Mouse (Mus musculus): ENCODE results near the gene Adam21. TPM values are rescaled to one million over a fixed set of nuclear protein-coding genes. Genes with fewer than 3 reads are reported as not detected.

Adam21 gene
- 0.17 and 0.23 TPM in 2 replicates for polyA plus RNA-seq (2015; fragmentation: Nextera tagmentation; extraction: Ambion mirVana)

DNA sequence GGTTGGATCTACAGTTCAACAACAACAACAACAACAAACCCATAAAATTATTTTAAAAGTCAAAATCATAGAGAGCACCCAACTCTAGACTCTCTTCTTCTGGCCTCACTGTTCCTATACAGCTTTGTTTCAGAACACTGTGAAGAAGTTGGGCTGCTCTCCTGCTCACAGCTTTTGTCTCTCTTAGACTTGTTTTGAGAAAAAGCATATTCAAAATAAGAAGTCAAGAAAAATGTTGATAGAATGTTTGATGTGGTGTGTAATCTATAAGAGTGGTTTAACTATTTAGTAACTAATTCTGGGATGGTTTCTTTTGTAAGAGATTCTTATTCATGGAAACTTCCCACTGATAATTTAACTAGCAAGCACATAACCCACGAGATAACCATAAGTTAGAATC is at the start of gene Adam21:
Gene Adam21, minus strand, starts transcription at position 101 of the 400 bp plus-strand sequence.
- DNase-seq (ENCODE audit: low spot score) (no peak), ATAC-seq (replicated peaks; ENCODE audit: low FRiP score, low read depth) (no peak)
- H3K9me3 ChIP-seq (replicated peaks; ENCODE audit: low read length): no peaks in the 10 kb centered on the region
- peaks cover 6% of the 10 kb centered on the region; the same call in 1 of the 2 replicates for H3K36me3 ChIP-seq (ENCODE audit: insufficient read depth, low read length)
- no peak within 1 kb of the TSS for H3K4me2 ChIP-seq (ENCODE audit: low read length)
- H3K4me1 ChIP-seq (replicated peaks; ENCODE audit: insufficient read depth, low read length): no peaks in the 10 kb centered on the region
- TF ChIP-seq CTCF (IDR thresholded peaks at IDR 0.05; ENCODE audit: low read depth): no peak
- H3K4me3 ChIP-seq (replicated peaks; ENCODE audit: low read depth, low read length): no peak within 1 kb of the TSS
- no peak within 1 kb of the TSS for H3K9ac ChIP-seq (ENCODE audit: low read depth, low read length)
- WGBS: 84% methylated on average over 1 of the region's 1 CpGs
- no peaks in the 10 kb centered on the region for H3K27me3 ChIP-seq (ENCODE audit: insufficient read depth, low read length)
- no peak within 1 kb of the TSS for H3K27ac ChIP-seq

DNA sequence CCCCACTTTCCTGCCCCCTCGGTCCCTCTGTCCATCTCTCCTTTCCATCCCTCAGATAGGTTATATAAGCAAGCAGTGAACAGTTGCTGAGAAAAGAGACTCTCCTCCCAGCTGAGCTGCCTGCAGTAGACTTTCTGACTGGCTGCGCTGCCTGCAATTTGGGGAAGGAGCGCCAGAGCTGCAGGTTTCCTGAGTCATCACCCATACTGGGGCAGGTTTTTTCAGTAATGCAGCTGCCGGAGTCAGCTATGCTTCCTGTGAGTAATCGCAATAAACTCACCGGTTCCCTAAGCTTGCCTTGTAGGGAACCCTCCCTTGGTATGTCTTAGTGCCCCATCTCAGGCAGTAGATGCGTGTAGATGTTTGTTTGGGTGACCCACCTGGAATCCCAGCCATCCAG is 48.7 kb upstream of the Adam21 start:
- ATAC-seq (replicated peaks; ENCODE audit: low FRiP score, low read depth) (no peak), DNase-seq (ENCODE audit: low spot score) (no peak)
- no peak overlapping the region for H3K9ac ChIP-seq (ENCODE audit: low read depth, low read length)
- H3K9me3 ChIP-seq (replicated peaks; ENCODE audit: low read length): no peaks in the 10 kb centered on the region
- H3K4me3 ChIP-seq (replicated peaks; ENCODE audit: low read depth, low read length): no peak overlapping the region
- H3K4me2 ChIP-seq (ENCODE audit: low read length): no peak overlapping the region
- no peaks in the 10 kb centered on the region for H3K27me3 ChIP-seq (ENCODE audit: insufficient read depth, low read length)
- TF ChIP-seq CTCF (IDR thresholded peaks at IDR 0.05; ENCODE audit: low read depth): no peak
- no peaks in the 10 kb centered on the region for H3K4me1 ChIP-seq (replicated peaks; ENCODE audit: insufficient read depth, low read length)
- H3K36me3 ChIP-seq (ENCODE audit: insufficient read depth, low read length): no peaks in the 10 kb centered on the region
- WGBS: 65% methylated on average over 7 of the region's 7 CpGs
- H3K27ac ChIP-seq: no peak overlapping the region

DNA sequence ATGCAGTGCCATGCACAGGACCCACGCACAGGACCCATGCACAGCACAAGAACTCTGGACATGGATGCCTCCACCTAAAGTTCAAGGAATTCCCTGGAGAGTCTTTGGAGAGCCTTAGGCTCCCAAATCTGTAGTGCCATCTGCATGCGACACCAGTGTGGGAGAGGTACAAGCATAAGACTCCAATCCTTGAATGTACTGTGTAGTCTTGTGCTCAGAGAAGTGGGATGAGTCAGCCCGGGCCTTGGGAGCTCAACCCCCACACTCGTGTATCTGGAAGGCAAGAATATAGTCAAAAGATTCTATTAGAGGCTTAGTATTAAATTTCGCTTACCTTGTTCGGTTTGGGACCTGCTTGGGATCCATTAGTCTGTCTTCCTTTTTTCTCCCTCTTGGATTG is 47.5 kb upstream of the Adam21 start:
- Histone ChIP-seq H3K9me3 (replicated peaks; ENCODE audit: low read length) (no peaks in the 10 kb centered on the region), H3K4me3 (replicated peaks; ENCODE audit: low read depth, low read length) (no peak overlapping the region), H3K9ac (ENCODE audit: low read depth, low read length) (no peak overlapping the region), H3K27me3 (ENCODE audit: insufficient read depth, low read length) (no peaks in the 10 kb centered on the region), H3K4me1 (replicated peaks; ENCODE audit: insufficient read depth, low read length) (no peaks in the 10 kb centered on the region), H3K4me2 (ENCODE audit: low read length) (no peak overlapping the region), H3K36me3 (ENCODE audit: insufficient read depth, low read length) (no peaks in the 10 kb centered on the region), H3K27ac (no peak overlapping the region)
- DNase-seq (ENCODE audit: low spot score) (no peak), ATAC-seq (replicated peaks; ENCODE audit: low FRiP score, low read depth) (no peak)
- TF ChIP-seq CTCF (IDR thresholded peaks at IDR 0.05; ENCODE audit: low read depth): no peak
- 77% methylated on average over 6 of the region's 6 CpGs for WGBS

DNA sequence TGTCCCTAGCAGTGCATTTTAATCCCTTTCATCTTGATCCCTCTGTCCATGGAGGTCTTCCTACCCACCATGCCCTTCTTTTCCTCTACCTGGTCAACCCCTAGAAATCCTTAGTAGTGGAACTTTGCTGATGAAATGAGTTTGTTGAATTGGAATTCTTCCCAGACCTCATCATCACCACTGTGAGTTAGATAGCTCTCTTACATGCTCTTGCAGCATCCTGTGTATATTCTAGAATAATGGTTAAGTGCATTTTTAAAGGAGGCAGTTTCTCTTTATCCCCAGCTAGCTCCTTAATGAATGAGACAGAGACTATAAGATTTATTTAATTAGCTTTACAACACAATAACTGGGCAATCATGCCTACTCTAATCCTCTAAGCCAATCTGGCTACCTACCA is 41.2 kb upstream of the Adam21 start:
- H3K4me2 ChIP-seq (ENCODE audit: low read length): no peak overlapping the region
- H3K4me1 ChIP-seq (replicated peaks; ENCODE audit: insufficient read depth, low read length): no peaks in the 10 kb centered on the region
- DNase-seq (ENCODE audit: low spot score) (no peak), ATAC-seq (replicated peaks; ENCODE audit: low FRiP score, low read depth) (no peak)
- H3K4me3 ChIP-seq (replicated peaks; ENCODE audit: low read depth, low read length): no peak overlapping the region
- no peak for TF ChIP-seq CTCF (IDR thresholded peaks at IDR 0.05; ENCODE audit: low read depth)
- no peaks in the 10 kb centered on the region for H3K36me3 ChIP-seq (ENCODE audit: insufficient read depth, low read length)
- no peak overlapping the region for H3K27ac ChIP-seq
- H3K27me3 ChIP-seq (ENCODE audit: insufficient read depth, low read length): no peaks in the 10 kb centered on the region
- H3K9me3 ChIP-seq (replicated peaks; ENCODE audit: low read length): no peaks in the 10 kb centered on the region
- H3K9ac ChIP-seq (ENCODE audit: low read depth, low read length): no peak overlapping the region

GRCm38 (mm10) chr12:81604995-81605784 is 36.9 kb upstream of the Adam21 start:
- Histone ChIP-seq H3K9me3 (replicated peaks; ENCODE audit: low read length) (no peaks in the 10 kb centered on the region), H3K4me3 (replicated peaks; ENCODE audit: low read depth, low read length) (no peak overlapping the region), H3K4me2 (ENCODE audit: low read length) (no peak overlapping the region), H3K4me1 (replicated peaks; ENCODE audit: insufficient read depth, low read length) (no peaks in the 10 kb centered on the region), H3K27ac (no peak overlapping the region), H3K9ac (ENCODE audit: low read depth, low read length) (no peak overlapping the region), H3K27me3 (ENCODE audit: insufficient read depth, low read length) (no peaks in the 10 kb centered on the region), H3K36me3 (ENCODE audit: insufficient read depth, low read length) (no peaks in the 10 kb centered on the region)
- ATAC-seq (replicated peaks; ENCODE audit: low FRiP score, low read depth): no peak
- TF ChIP-seq CTCF (IDR thresholded peaks at IDR 0.05; ENCODE audit: low read depth): no peak
- 61% methylated on average over 5 of the region's 5 CpGs for WGBS
- DNase-seq (ENCODE audit: low spot score): no peak

- Histone ChIP-seq H3K4me3 (replicated peaks; ENCODE audit: low read depth, low read length) (no peak overlapping the region), H3K4me1 (replicated peaks; ENCODE audit: insufficient read depth, low read length) (0 out of 2 replicates have a peak, but pooled peaks cover 3% of the 10 kb centered on the region), H3K9ac (ENCODE audit: low read depth, low read length) (no peak overlapping the region), H3K27ac (no peak overlapping the region), H3K36me3 (ENCODE audit: insufficient read depth, low read length) (no peaks in the 10 kb centered on the region), H3K4me2 (ENCODE audit: low read length) (no peak overlapping the region), H3K9me3 (replicated peaks; ENCODE audit: low read length) (no peaks in the 10 kb centered on the region), H3K27me3 (ENCODE audit: insufficient read depth, low read length) (no peaks in the 10 kb centered on the region)
- ATAC-seq (replicated peaks; ENCODE audit: low FRiP score, low read depth): no peak
- WGBS: 83% methylated on average over 8 of the region's 8 CpGs
- no peak for DNase-seq (ENCODE audit: low spot score)
- TF ChIP-seq CTCF (IDR thresholded peaks at IDR 0.05; ENCODE audit: low read depth): no peak
Observed at GRCm38 (mm10) chr12:81596547-81597262, 28.4 kb upstream of the Adam21 start.

Data from kidney, postnatal 0 days (tissue).